Mouse (Mus musculus) cortical plate, adult 2 months (tissue): ENCODE results near the gene Lrrn4cl. TPM values are rescaled to one million over a fixed set of nuclear protein-coding genes. Genes with fewer than 3 reads are reported as not detected.
A peak's percentile ranks its signal among the peaks of the same experiment; 100 is the strongest.
"Not testable (repeated sequence)": the region's sequence is repeated elsewhere in the genome, so short reads cannot be mapped to it uniquely, and the experiment has no call there.

Source experiments
- H3K27ac ChIP-seq: fragments of 200-500 bp; 2 replicates; pipeline ENCODE4 v1.5.1; 2012; ENCODE audit warnings: low read length, control low read depth, inconsistent platforms; ENCODE audit not compliant: insufficient read depth
- H3K4me1 ChIP-seq: fragments of 200-500 bp; 2 replicates; pipeline ENCODE4 v1.6.1; 2011; ENCODE audit warnings: low read length; ENCODE audit not compliant: control insufficient read depth, insufficient read depth
- H3K4me3 ChIP-seq: fragments of 200-500 bp; 2 replicates; pipeline ENCODE4 v1.5.1; 2011; ENCODE audit warnings: mild to moderate bottlenecking, low read length, control low read depth; ENCODE audit not compliant: insufficient read depth
- CTCF ChIP-seq: fragments of 200-500 bp; IDR thresholded peaks from 2 replicates; pipeline ENCODE4 v1.5.1; 2011; ENCODE audit warnings: mild to moderate bottlenecking, control low read depth, low read length; ENCODE audit not compliant: insufficient read depth; ENCODE audit errors: extremely low read depth
- POLR2A ChIP-seq: fragments of 200-500 bp; IDR thresholded peaks from 2 replicates; pipeline ENCODE4 v1.6.1; 2011; ENCODE audit warnings: mild to moderate bottlenecking, low read length, control low read depth; ENCODE audit not compliant: insufficient read depth; ENCODE audit errors: extremely low read depth
- polyA plus RNA-seq: library from polyadenylated mRNA; depleted of rRNA; stranded (reverse); fragments of >200 nt; gene quantifications from 2 replicates; pipeline ENCODE4 v1.2.3, GENCODE M21; 2012

Gene Lrrn4cl
- polyA plus RNA-seq, 1 experiment, result 1.3 TPM

GRCm38 (mm10) chr19:8851639-8852038, 1.1 kb downstream of the Lrrn4cl start:
- TF ChIP-seq POLR2A, result no peak
- no peak for TF ChIP-seq CTCF
- 0 out of 2 replicates have a peak, but pooled peaks cover 1% of the 10 kb centered on the region for H3K4me1 ChIP-seq
- H3K4me3 ChIP-seq, result no peak overlapping the region
- peak overlapping the region; percentile 43; the same call in 1 of the 2 replicates for H3K27ac ChIP-seq

- Histone ChIP-seq H3K4me1 (0 out of 2 replicates have a peak, but pooled peaks cover 1% of the 10 kb centered on the region), H3K27ac (peak overlapping the region; percentile 43), H3K4me3 (no peak overlapping the region)
- no peak for TF ChIP-seq POLR2A
- TF ChIP-seq CTCF, result no peak
These were observed 1.8 kb downstream of the Lrrn4cl start for GRCm38 (mm10) chr19:8852236-8852928.

GRCm38 (mm10) chr19:8853117-8853516, 2.5 kb downstream of the Lrrn4cl start:
- Histone ChIP-seq H3K27ac (no peak overlapping the region), H3K4me3 (no peak overlapping the region)
- TF ChIP-seq POLR2A (no peak), CTCF (no peak)

GRCm38 (mm10) chr19:8857689-8858088, 7.1 kb downstream of the Lrrn4cl start:
- TF ChIP-seq POLR2A (no peak), CTCF (peak; percentile 61)
- Histone ChIP-seq H3K27ac (no peak overlapping the region), H3K4me1 (no peaks in the 10 kb centered on the region), H3K4me3 (no peak overlapping the region)

More at GRCm38 (mm10) chr19:8853117-8853516, 2.5 kb downstream of the Lrrn4cl start:
- H3K4me1 ChIP-seq, result 0 out of 2 replicates have a peak, but pooled peaks cover 1% of the 10 kb centered on the region

GRCm38 (mm10) chr19:8859018-8859417, 8.4 kb downstream of the Lrrn4cl start:
- Histone ChIP-seq H3K4me1 (no peaks in the 10 kb centered on the region), H3K27ac (no peak overlapping the region), H3K4me3 (no peak overlapping the region)
- 0 out of 2 replicates have a peak, but pooled peaks have one; percentile 15 for TF ChIP-seq CTCF
- TF ChIP-seq POLR2A, result no peak

GRCm38 (mm10) chr19:8864265-8864664, 13.7 kb downstream of the Lrrn4cl start:
- no peak for TF ChIP-seq POLR2A
- no peak for TF ChIP-seq CTCF
- H3K4me1 ChIP-seq, result no peaks in the 10 kb centered on the region
- no peak overlapping the region for H3K4me3 ChIP-seq
- H3K27ac ChIP-seq, result no peak overlapping the region; the same call in 1 of the 2 replicates

- H3K27ac ChIP-seq, H3K4me3 ChIP-seq: not testable (repeated sequence)
These were observed 19.8 kb downstream of the Lrrn4cl start for GRCm38 (mm10) chr19:8870381-8870780.

GRCm38 (mm10) chr19:8870838-8871237, 20.3 kb downstream of the Lrrn4cl start:
- no peaks in the 10 kb centered on the region for H3K4me1 ChIP-seq
- H3K4me3 ChIP-seq, result peak overlapping the region; percentile 60
- peak overlapping the region; percentile 8; the same call in 1 of the 2 replicates for H3K27ac ChIP-seq
- no peak for TF ChIP-seq CTCF
- TF ChIP-seq POLR2A, result no peak

More at GRCm38 (mm10) chr19:8870381-8870780, 19.8 kb downstream of the Lrrn4cl start:
- not testable (repeated sequence) for H3K4me1 ChIP-seq

GRCm38 (mm10) chr19:8871267-8872186, 21.0 kb downstream of the Lrrn4cl start, which contains the start of gene Ubxn1:
TSS of gene Ubxn1 (plus strand) at chr19:8871496.
- Histone ChIP-seq H3K4me3 (peak within 1 kb of the TSS; percentile 60), H3K27ac (peak within 1 kb of the TSS; percentile 49), H3K4me1 (no peaks in the 10 kb centered on the region)
- no peak for TF ChIP-seq CTCF
- no peak; the same call in 1 of the 2 replicates for TF ChIP-seq POLR2A

- TF ChIP-seq POLR2A, result no peak
- no peak for TF ChIP-seq CTCF
- Histone ChIP-seq H3K27ac (no peak overlapping the region), H3K4me3 (peak overlapping the region; percentile 60), H3K4me1 (no peaks in the 10 kb centered on the region)
These were observed 21.8 kb downstream of the Lrrn4cl start for GRCm38 (mm10) chr19:8872266-8872840.
